Mouse (Mus musculus): ENCODE measurements around the gene Flii.

- TF ChIP-seq CTCF (IDR thresholded peaks at IDR 0.05; ENCODE audit: low read depth) (no peak), EP300 (optimal IDR thresholded peaks at IDR 0.05) (no peak)
Observed at GRCm38 (mm10) chr11:60706696-60707480, 20.2 kb downstream of the Flii start.
